Mouse (Mus musculus) testis, adult 2 months (tissue): ENCODE data around the gene Rgs6.

Experiments
- CTCF ChIP-seq: fragments of 200-500 bp; IDR thresholded peaks from 2 replicates; pipeline ENCODE4 v1.5.1; 2012; ENCODE audit warnings: low read depth, mild to moderate bottlenecking, inconsistent platforms, low read length, moderate library complexity; ENCODE audit not compliant: control insufficient read depth, insufficient read depth, insufficient replicate concordance
- POLR2A ChIP-seq: fragments of 200-500 bp; IDR thresholded peaks from 2 replicates; pipeline ENCODE4 v1.6.1; 2012; ENCODE audit warnings: low read depth, mild to moderate bottlenecking, inconsistent platforms, low read length, moderate library complexity; ENCODE audit not compliant: control insufficient read depth

- no peak for TF ChIP-seq CTCF
- TF ChIP-seq POLR2A: no peak
Measured at GRCm38 (mm10) chr12:83136031-83136430, 547.9 kb downstream of the Rgs6 start.
